Mouse (Mus musculus): ENCODE results near the gene Zbtb46.
"Not testable (repeated sequence)": the region's sequence is repeated elsewhere in the genome, so short reads cannot be mapped to it uniquely, and the experiment has no call there.

Gene Zbtb46

GRCm38 (mm10) chr2:181459153-181459672 is at the start of gene Zbtb46:
TSS of gene Zbtb46 (minus strand) at chr2:181459426.
- peak; percentile 71 for DNase-seq (ENCODE audit: low spot score)

GRCm38 (mm10) chr2:181498644-181499043 is 39.4 kb upstream of the Zbtb46 start:
- no peak for DNase-seq (ENCODE audit: low spot score)

DNA sequence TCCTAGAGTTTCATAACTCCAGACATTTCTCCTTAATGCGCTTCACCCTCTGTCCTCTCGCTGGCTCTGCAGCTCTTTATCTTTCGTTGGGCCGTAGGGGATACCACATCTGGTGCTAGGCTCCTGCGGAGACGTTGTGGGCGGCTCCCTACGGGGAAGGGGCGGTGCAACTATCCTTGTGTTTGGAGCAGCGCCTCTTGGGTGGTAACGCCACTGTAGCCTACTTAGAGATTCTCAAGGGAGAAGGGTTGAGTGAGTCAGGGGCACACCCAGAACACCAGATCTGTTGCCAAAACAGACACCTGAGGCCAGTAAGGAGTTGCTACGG is 38.3 kb upstream of the Zbtb46 start:
- DNase-seq (ENCODE audit: low spot score) = peak; percentile 83

GRCm38 (mm10) chr2:181496831-181497547 is 37.8 kb upstream of the Zbtb46 start, which contains the start of gene Tpd52l2:
TSS of gene Tpd52l2 (plus strand) at chr2:181497142.
- DNase-seq (ENCODE audit: low spot score) = peak; percentile 96

DNA sequence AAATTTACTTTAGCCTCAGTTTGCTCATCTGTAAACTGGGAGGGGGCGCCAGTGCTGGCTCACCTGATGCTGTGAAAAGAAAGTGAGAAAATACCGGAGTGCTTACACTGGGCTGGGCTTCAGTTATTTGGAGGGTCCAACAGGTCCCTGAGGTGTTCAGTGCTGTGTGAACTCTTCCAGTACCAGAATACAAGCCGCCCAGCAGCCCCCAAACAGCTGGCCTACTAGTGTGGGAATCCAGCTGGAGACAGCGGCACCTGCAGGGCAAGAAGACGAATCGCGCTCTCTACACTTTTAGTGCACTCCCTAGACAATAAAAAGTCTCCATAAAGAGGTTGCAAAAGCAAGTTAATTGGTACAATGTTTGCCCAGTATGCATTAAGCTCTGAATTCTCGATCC is 37.1 kb upstream of the Zbtb46 start:
- DNase-seq (ENCODE audit: low spot score) = peak; percentile 72

DNA sequence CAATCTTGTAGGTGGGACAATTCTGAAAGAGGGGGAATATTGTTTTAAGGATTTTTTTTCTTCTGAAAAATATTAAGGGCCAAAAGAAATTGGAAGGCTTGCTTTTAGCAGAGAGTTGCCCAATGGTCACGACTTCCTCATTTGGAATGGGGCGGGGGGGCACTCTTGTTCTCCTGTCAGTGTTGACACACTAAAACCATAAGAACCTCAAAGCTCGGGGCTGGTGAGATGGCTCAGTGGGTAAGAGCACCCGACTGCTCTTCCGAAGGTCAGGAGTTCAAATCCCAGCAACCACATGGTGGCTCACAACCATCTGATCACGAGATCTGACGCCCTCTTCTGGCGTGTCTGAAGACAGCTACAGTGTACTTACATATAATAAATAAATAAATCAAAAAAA is 36.6 kb upstream of the Zbtb46 start:
- DNase-seq (ENCODE audit: low spot score) = not testable (repeated sequence)

GRCm38 (mm10) chr2:181494266-181494945 is 35.2 kb upstream of the Zbtb46 start:
- DNase-seq (ENCODE audit: low spot score) = no peak

GRCm38 (mm10) chr2:181493156-181493927 is 34.1 kb upstream of the Zbtb46 start, which contains the start of gene Abhd16b:
TSS of gene Abhd16b (plus strand) at chr2:181493206.
- no peak for DNase-seq (ENCODE audit: low spot score)

DNA sequence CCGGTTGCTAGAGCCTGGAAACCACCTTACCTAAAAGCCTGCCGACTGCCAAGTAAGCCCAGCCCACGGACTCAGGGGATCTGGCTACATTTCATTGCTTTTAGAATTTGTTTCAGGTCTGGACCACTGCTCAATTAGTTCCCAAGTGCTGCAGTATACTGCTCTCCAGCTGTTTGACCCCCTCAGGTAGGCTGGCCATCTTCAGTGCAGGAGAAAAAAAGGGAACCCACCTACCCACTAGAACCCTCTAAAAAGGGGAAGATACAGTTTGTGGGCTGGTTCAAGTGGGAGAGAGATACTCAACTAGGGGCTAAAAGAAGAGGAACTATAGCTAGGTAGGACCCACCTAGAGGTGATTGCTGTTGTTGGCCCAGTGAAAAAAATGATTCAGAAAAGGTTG is 33.0 kb upstream of the Zbtb46 start:
- no peak for DNase-seq (ENCODE audit: low spot score)

DNA sequence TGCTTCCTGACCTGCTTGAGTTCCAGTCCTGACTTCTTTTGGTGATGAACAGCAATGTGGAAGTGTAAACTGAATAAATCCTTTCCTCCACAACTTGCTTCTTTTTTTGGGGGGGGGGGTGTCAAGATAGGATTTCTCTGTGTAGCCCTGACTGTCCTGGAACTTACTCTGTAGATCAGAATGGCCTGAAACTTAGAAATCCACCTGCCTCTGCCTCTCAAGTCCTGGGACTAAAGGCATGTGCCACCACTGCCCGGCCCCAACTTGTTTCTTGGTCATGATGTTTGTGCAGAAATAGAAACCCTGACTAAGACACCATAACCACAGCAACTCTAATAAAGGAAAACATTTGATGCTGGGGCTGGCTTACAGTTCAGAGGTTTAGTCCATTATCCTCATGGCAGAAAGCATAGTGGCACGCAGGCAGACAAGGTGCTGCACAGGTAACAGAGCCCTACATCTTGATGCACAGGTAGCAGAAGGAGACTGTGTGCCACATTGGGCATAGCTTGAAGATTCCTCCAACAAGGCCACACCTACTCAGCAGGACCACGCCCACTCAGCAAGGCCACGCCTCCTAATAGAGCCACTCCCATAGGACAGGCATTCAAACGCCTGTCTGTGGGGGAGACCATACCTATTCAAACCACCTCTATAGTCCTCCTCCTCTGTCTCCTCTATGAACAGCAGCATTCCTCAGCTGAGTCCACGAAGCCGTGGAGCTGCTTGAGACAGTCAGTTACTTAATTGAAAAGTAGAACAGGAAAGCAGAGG is 32.4 kb upstream of the Zbtb46 start:
- DNase-seq (ENCODE audit: low spot score) = peak; percentile 83

GRCm38 (mm10) chr2:181487338-181488277 is 28.4 kb upstream of the Zbtb46 start:
- DNase-seq (ENCODE audit: low spot score) = no peak

DNA sequence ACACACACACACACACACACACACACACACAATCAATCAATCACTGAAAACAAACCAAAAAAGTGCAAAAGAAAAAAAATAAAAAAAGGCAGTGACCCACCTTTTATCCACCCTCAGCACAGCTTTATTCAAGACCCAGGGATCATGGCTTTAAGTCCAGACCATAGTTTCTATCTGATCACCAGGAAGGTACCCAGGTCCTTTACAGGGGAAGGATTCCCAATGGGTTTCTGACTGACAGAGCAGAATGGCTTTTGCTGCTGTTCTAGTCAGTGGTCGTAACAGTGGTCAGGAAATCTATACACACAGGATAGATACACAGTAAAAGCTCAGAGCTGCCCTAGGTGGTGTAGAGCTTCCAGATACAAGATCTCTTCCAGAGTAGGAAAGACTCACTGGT is 26.5 kb upstream of the Zbtb46 start:
- no peak for DNase-seq (ENCODE audit: low spot score)

- no peak for DNase-seq (ENCODE audit: low spot score)
Observed at GRCm38 (mm10) chr2:181484456-181485233, 25.4 kb upstream of the Zbtb46 start.

DNA sequence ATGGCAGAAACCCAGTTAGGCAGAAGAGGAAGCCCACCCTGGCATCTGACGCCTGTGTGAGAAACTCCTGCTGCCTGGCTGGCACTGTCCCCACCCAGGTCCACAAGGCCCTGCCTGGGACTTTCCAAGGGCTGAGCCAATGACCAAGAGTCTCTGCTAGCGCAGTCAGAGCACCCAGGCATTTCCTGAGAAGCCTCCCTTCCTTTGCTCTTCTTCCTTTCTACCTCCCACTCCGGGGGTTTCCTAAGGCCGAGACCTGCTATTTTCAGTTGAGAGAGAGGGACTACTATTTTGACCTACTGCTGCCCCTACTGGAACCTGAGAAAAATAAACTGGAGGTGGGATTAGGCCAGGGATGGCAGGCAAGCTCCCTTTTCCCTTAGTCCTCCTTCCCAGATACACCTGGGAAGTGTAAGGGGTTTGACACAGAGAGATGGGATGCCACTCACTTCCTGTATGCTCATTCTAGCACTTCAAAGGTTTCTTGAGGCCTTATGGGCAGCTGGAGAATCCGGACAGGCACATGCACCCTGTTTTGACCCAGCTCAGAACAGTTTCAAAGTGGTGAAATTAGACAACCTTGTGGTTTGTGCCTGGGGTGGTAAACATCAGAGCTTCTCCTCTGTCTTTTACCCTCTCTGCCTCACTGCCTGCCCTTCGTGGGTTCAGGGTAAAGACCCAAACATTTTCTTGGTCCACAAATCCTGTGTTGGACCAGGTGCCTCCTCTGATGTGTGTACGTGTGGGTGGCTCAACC is 24.5 kb upstream of the Zbtb46 start:
- no peak for DNase-seq (ENCODE audit: low spot score)

DNA sequence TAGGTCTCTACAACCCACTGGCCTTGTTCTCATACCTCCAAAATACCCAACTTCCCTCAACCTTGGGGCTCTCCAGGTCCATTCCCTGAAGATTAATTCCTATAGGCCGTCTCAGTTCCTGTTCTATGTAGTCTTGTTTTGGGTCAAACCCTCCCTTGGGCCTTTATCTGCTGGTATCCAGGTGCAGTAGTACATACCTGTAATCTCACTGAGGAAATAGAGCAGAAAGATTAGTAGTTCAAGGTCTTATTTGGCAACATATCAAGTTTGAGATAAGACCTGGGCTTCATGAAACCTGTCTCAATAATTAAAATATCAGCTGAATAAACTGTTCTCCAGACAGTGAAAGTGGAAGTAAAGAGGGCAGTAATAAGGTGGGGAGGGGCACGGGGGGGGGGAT is 23.9 kb upstream of the Zbtb46 start:
- no peak for DNase-seq (ENCODE audit: low spot score)

DNA sequence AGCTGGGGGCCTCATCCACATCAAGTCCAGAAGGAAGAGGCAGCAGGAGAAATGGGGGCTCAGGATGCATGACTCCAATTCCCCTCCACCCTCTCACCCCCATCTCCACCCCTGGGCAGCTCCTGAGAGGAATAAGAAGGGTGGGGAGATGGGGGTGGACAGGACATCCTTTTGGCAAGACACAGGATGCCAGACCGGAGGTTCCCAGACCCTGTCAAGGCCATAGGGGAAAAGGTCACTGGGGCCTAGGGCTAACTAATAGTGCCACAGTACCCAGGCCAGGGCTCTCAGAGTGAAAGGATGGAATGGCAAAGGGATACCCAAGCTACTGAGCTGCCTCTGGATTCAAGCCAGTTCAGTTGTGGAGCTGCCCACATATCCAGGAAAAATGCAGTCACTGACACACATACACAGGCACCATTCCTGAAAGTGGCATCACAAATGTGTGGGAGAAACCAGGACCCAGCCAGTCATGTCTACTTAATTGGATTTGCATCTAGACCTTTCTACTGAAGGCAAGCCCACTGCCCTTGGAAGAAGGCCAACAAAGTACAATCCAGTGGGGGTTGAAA is 13.1 kb upstream of the Zbtb46 start:
- no peak for DNase-seq (ENCODE audit: low spot score)

DNA sequence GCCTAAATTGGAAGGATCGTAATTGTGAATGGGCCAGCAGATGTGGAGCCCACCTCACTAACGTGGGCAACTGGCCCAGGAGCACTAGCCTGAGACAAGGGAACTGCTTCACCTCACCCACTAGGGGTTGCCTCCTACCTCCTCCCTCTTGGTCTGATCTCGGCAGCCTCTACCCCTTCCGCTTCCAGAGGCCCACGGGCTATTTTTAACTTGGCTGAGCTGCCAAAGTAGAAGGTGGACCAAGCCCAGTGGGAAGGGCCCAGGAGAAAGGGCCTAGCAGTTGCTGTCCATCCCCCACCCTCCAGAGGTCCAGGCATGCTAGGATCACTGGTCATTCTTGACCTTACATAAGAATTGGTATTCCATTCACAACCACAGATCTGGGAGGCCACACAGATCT is 12.0 kb upstream of the Zbtb46 start:
- no peak for DNase-seq (ENCODE audit: low spot score)

GRCm38 (mm10) chr2:181470285-181470684 is 11.1 kb upstream of the Zbtb46 start:
- no peak for DNase-seq (ENCODE audit: low spot score)

GRCm38 (mm10) chr2:181465423-181465822 is 6.2 kb upstream of the Zbtb46 start:
- DNase-seq (ENCODE audit: low spot score) = no peak
